Mouse (Mus musculus): ENCODE results near the gene Tas1r1.

Gene Tas1r1

GRCm38 (mm10) chr4:152038225-152038984 is at the start of gene Tas1r1:
TSS of gene Tas1r1 (minus strand) at chr4:152038568.
- no peak for DNase-seq (ENCODE audit: low read depth, low spot score)

GRCm38 (mm10) chr4:152088133-152088532 is 49.8 kb upstream of the Tas1r1 start:
- peak; percentile 92 for DNase-seq (ENCODE audit: low read depth, low spot score)

GRCm38 (mm10) chr4:152087211-152088081 is 49.1 kb upstream of the Tas1r1 start:
- no peak for DNase-seq (ENCODE audit: low read depth, low spot score)

GRCm38 (mm10) chr4:152086505-152087210 is 48.3 kb upstream of the Tas1r1 start:
- peak; percentile 54 for DNase-seq (ENCODE audit: low read depth, low spot score)

GRCm38 (mm10) chr4:152084616-152085015 is 46.2 kb upstream of the Tas1r1 start:
- no peak for DNase-seq (ENCODE audit: low read depth, low spot score)

GRCm38 (mm10) chr4:152083611-152084220 is 45.3 kb upstream of the Tas1r1 start:
- no peak for DNase-seq (ENCODE audit: low read depth, low spot score)

GRCm38 (mm10) chr4:152079931-152080330 is 41.6 kb upstream of the Tas1r1 start:
- DNase-seq (ENCODE audit: low read depth, low spot score), result no peak

- peak; percentile 74 for DNase-seq (ENCODE audit: low read depth, low spot score)
Observed at GRCm38 (mm10) chr4:152079261-152079660, 40.9 kb upstream of the Tas1r1 start.

GRCm38 (mm10) chr4:152078105-152078530 is 39.8 kb upstream of the Tas1r1 start:
- DNase-seq (ENCODE audit: low read depth, low spot score), result no peak

- no peak for DNase-seq (ENCODE audit: low read depth, low spot score)
Observed at GRCm38 (mm10) chr4:152077191-152077590, 38.8 kb upstream of the Tas1r1 start.

GRCm38 (mm10) chr4:152074548-152074947 is 36.2 kb upstream of the Tas1r1 start:
- DNase-seq (ENCODE audit: low read depth, low spot score), result peak; percentile 64

- DNase-seq (ENCODE audit: low read depth, low spot score), result no peak
Observed at GRCm38 (mm10) chr4:152073715-152074114, 35.3 kb upstream of the Tas1r1 start.

GRCm38 (mm10) chr4:152072655-152073054 is 34.3 kb upstream of the Tas1r1 start:
- DNase-seq (ENCODE audit: low read depth, low spot score), result no peak

GRCm38 (mm10) chr4:152072121-152072601 is 33.8 kb upstream of the Tas1r1 start, which contains the start of gene Plekhg5:
TSS of gene Plekhg5 (plus strand) at chr4:152072498.
- peak; percentile 51 for DNase-seq (ENCODE audit: low read depth, low spot score)

GRCm38 (mm10) chr4:152070494-152071396 is 32.4 kb upstream of the Tas1r1 start:
- no peak for DNase-seq (ENCODE audit: low read depth, low spot score)

- DNase-seq (ENCODE audit: low read depth, low spot score), result no peak
Observed at GRCm38 (mm10) chr4:152069245-152069644, 30.9 kb upstream of the Tas1r1 start.

GRCm38 (mm10) chr4:152068166-152068724 is 29.9 kb upstream of the Tas1r1 start:
- DNase-seq (ENCODE audit: low read depth, low spot score), result no peak

GRCm38 (mm10) chr4:152067280-152067679 is 28.9 kb upstream of the Tas1r1 start:
- DNase-seq (ENCODE audit: low read depth, low spot score), result no peak

- DNase-seq (ENCODE audit: low read depth, low spot score), result no peak
Observed at GRCm38 (mm10) chr4:152062390-152063110, 24.2 kb upstream of the Tas1r1 start.
